Mouse (Mus musculus) skeletal muscle tissue, adult 2 months (tissue): ENCODE results near the gene Cdh22.

ENCODE experiments used
- DNase-seq: peaks from one replicate; pipeline ENCODE4 v3.0.0-alpha.2; 2012; ENCODE audit warnings: low read depth, low spot score

The Cdh22 gene

DNA sequence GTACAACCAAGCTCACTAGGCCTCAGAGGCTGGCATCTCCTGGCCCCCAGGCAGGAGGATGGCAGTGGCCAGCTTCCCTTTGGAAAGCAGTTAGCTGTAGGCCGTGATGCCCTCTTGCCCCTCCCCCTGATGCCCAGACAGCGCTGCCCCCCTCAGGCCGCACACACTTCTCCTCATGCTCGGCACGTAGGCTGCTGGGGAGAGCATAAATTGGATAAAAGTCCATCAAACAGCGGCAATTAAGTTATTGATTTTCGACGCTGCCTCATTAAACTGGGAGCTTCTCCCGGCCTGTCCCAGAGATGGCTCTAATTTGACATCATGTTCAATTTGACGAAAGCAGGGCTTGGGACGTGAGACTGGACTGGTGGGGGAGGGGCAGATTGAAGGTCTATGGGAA, 76.8 kb downstream of the Cdh22 start:
- DNase-seq = no peak

DNA sequence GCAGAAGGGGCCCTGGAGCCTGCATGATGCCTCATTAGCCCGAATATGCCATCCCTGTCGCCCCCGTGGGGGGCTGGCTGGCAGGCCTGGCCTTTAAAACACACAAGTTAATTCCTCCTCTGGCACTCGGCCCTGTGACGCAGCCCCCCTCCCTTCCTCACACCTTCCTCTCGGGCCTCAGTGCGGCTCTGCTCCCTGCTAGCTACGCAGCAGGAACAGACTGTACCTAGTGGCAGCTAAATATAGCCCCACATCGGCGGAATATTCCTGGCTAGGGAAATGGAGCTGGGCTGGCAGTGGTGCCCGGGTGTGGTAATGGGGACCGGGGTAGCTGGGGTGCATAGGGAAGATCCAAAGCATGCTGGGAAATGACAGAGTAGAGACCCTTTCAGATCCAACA, 81.6 kb downstream of the Cdh22 start:
- DNase-seq = peak; percentile 76

DNA sequence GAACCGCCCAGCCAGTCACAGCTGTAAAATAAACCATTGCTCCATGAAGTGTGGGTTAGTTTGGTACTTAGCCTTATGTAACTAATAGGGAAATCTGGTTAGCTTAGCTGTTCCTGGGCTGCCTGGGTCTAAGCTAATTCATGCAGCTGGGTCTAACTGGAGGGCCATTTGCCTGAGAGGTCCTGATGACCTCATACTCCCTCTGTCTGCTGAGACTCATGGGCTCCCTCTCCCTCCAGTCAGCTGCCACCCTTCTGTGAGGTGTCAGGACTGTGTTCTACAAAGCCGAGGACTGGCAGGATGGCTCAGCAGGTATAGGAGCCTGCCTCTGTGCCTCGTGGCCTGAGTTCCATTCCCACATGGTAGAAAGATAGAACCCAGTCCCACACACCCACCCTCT, 84.9 kb downstream of the Cdh22 start:
- DNase-seq = no peak

DNA sequence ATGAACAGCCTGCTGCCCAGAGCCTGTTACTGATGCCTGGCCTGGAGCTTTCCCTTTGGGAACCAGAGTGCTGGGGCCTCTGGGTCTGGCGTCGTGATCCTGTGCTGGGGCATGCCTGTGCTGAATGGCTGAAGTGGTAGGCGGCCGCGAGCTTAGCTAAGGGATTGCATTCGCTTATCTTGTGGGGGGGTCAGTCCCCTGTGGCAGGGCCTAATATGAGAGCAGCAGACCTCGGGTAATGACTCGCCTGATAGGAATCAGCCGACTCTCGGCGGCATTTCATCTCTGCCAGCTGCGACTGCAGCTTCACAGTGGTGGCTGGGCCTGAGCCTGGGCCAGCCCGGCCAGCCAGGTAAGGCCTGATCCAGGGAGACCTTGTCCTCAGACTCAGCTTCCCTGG, 88.8 kb downstream of the Cdh22 start:
- no peak for DNase-seq

DNA sequence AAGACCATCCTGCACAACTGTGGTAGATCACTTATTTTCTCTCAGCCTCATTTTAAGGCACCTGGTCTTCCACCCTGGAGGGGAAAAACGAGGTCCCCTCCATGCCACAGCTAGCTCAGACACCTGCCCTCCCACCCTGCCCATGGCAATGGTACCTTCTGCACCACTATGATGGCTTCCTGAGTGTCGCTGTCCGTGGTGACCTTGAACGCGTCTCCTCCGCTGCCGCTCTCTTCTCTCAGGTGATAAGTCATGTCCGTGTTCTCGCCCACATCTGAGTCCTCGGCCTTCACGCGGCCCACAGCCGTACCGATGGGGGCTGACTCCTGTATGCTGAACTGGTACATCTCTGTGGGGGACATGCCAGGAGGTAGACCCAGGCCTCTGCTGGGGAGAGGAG, 91.2 kb downstream of the Cdh22 start:
- DNase-seq = no peak

DNA sequence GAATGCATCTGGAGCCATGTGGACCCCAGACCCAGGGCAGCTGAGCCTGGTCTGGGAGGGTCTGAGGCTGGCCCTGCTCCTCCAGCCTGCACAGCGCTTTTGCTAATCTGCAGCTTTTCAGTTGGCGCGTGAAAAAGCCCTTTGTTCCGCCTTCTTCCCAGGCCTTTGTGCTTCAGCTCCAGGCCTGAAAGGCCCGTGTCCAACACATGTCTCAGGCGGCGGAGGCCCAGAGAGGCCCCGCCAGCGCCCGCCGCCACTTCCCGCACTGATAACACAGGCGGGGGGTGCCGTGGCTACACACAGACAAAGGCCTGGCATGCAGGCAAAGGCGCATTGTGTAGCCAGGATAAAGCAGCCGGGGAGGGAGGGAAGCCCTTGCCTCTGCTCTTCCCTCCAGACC, 98.6 kb downstream of the Cdh22 start:
- DNase-seq = no peak

DNA sequence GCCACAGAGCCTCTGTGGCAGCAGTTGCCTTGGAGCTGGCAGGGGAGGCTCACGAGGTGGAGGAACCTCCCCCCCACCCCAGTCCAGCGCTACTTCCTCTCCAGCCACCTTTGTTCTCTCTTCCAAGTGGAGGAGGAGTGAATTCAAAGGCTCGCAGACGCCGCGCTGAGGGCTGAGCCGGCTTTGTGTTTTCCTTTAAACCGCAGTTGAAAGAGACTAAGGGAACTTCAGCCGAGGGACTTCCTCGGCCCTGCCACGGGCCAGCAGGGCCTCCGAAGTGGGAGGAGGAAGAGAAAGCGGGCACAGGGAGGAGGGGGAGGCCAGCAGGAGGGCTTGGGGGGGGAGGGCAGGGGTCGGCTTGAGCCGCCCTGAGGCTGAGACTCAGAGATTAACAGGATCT, 101.1 kb downstream of the Cdh22 start:
- no peak for DNase-seq

DNA sequence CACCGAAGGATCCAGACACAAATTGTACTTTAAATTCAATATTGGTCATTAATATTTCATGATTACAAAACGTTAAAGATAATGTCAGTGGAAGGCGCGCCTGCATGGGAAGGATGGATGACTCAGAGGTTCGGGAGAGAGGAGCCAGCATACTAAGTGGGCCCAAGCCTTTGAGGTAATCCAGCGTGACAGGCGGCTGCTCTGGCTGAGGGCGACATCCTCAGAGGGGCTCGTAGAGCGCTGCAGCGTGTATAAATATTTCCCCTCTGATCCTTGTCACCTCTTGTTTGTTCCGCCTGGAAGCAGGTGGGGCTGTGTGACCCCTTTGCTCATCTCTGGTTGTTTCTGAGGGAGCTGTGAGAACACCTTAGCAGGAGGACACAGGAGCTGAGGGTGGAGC, 103.2 kb downstream of the Cdh22 start:
- DNase-seq = no peak

DNA sequence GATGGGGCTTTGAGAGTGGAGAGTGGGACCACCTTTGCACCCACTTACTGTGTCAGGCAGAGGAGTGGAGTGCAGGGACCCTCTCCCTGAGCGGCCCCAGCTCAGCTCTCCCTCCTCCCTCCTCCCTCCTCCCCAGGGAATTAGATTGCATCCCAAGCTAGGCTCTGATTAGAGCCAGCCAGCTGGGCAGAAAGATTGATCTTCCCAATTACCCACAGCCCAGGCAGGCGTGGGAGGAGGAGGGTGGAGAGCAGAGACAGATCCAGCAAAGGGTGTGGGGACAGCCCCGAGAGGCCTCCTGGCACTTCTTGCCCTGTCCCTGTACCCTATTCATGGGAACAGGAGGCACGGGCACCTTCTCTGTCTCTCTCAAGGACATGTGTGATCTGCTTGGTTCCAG, 105.5 kb downstream of the Cdh22 start:
- no peak for DNase-seq

DNA sequence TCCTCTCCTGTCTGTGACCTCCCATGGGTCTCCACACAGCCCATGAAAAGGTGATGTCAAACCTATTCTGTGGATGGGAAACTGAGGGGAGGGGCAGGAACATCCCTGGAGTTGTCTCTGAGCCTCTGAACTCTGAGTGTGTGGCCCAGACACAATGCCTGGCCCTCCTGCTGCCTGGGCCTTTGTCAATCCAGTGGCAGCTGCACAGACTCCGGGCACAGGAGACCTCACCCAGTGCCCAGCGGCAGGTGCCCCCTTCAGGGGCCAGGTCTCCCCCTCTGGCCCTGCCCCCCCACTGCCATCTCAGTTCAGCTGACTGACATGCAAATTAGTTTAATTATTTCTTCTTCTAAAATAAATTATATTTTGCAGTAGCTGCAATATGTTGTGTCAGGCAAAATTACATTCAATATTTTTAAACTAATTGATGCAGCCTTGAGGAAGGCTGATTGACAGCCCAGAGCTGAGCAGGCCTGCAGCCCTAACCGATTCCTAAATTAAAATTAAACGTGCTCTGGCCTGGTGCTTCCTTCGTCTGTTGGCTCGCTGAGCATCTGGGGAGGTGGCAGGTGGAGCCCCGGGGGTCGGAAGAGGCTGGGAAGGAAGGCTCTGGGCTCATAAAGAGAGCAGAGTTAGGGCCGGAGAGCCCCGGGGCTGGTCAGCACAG, 107.6 kb downstream of the Cdh22 start:
- no peak for DNase-seq

DNA sequence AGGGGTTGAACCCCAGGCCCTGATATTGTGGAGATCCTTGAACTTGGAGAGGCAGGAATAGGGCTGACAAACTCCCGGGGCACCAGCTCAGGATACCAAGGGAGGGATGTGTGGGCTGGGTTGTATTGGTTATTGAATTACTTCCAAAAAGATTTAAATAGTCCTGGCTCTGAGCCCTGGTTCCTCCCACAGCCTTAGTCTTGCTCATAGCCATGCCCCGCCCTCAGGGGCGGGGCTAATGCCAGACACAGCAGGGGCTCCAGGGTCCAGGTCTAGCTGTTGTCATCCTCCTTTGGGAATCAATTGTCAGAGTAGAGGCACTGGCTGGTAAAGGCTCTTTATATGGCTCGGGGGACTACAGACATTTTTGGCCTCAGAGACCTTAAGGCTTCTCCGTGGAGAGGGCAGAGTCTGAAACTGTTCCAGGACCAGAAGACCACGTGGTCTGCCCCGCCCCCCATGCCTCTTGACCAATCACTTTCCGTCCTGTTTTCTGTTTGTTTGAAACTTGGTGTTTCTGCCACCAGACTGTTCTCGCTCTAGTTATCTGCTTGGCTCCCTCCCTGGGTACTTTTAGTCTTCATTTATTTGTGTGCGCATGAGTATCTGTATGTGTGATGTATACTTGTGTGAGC, 113.3 kb downstream of the Cdh22 start:
- no peak for DNase-seq

DNA sequence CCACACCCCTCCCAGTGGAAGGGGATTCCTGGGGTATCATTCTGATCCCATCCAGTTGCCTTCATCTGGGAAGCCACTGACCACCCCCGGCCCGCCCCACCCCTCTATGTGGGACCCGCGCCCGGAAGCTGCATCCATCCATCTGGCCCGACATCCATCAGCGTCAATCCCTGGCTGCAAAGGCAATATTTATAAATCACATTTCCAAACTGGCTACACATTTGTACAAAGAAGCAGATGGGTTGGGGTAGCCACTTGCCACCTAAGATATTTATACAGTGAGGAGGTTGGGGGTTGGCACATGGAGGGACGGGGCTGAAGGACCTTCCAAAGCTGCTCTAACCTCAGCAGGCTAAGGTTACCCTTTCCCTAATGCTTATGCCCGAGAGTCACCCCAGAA, 113.9 kb downstream of the Cdh22 start:
- DNase-seq = no peak

DNA sequence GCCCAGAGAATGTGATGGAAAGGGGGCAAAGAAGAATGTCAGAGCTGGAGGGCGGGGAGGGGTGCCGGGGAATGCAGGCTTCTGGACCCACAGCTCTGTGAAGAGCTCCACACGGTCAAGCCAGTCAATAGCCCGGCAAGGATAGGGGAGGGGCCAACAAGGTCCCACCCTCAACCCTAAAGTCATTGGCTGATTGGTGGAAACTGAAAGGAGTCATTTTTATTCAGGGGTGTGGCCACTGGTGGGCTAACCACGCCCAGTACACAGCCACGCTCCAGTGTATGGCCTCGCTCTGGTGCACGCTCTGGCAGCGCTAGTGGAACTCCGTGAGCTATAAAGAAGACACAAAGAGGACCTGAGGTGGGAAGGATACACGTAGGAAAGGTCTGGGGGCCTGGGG, 120.9 kb downstream of the Cdh22 start:
- DNase-seq = no peak

DNA sequence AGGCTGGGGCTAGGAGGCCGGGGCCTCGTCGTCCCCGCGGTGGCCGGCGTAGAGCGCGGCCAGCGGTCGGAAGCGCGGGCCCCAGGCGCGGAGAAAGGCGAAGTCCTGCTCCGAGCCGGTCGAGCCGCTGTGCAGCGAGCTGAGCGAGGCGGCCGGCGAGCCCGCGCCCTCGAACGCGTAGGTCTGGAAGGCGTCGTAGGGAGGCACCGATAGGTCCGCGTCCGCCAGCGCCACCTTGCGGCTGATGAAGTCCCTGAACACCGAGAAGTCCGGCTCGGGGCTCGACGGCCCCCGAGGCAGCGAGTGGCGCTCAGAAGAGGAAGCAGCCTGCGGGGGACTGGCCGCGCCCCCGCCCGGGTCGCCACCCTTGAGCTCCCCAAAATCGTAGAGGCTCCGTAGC, 122.5 kb downstream of the Cdh22 start:
- peak; percentile 52 for DNase-seq

DNA sequence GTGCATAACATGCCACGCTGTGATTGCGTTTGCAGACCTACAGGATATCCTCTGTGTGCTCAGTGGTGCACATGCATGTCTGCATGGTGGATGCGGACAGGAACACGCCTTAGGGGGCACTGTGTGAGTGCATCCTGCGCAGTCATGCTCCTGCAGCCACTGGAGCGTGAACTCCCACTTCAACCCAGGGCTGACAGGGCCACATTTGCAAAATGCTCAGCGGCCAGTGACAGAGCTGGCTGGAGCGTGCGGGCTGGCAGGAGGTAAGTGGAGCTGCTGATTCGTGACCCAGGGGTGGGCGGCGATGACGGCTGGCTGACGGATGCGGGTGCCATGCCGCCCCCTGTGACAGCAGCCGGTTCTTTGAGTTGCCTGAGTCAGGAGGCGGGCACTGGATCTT, 128.1 kb downstream of the Cdh22 start:
- no peak for DNase-seq

DNA sequence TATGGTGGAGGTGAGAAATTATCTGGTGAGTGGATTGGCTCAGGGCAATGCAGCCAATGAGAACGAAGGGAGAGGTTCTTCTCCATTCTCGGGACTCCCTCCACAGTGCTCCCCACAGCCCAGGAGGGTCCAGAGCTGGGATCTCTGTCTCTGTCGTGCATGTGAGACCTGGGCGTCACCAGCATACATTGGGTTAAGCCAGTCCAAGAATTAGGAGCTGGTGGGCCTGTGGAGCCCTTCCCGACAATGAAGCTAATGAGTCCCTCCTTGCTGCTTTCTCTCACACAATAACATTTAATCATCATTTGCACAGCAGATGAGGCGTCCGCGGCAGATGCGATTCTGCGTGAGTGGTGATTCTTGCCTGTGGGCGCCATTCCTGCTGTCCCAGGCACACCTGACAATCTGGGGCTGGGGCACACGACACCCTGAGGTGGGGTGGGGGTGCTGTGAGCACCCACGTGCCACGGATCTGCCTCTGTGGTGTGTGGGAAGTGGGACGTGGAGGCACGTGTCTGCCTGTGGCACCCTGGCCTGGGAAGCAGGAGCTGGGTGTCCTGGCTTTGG, 129.1 kb downstream of the Cdh22 start:
- no peak for DNase-seq

DNA sequence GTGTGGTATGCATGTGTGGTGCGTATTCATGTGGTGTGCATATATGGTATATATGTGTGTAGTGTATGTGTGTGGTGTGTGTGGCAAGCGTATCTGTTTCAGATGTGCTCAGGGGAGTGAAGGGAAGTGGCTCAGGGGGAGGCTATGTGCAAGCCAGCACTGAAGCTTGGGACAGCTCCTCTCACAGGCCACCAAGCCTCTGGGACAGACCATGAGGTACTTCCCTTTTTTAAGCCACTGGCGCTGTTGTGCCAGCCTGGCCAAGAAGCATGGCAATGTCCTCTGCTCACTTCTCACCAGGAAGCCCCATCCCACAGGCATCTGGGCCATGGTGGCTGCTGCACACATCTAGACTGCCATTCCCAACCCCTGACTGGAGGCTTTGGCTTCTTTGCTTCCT, 131.7 kb downstream of the Cdh22 start:
- no peak for DNase-seq

DNA sequence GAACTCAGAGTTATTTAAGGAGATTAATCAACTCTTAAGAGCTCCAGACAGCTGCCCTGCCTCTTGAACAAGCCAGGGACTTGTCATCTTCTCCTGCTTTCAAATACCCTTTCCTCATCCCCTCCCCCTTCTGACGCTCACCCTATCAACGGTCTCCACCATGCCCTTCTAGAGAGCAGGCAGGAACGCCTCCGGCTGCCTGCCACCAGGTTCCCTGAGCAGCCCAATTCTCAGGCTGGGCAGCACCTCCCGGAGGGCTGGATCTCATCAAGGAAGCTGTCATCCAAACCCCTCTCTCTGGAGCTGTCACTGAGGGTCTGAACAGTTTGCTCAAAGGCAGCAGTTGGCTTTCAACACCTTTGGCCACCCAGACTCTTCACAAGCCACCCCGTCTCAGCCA, 133.9 kb downstream of the Cdh22 start:
- DNase-seq = no peak

DNA sequence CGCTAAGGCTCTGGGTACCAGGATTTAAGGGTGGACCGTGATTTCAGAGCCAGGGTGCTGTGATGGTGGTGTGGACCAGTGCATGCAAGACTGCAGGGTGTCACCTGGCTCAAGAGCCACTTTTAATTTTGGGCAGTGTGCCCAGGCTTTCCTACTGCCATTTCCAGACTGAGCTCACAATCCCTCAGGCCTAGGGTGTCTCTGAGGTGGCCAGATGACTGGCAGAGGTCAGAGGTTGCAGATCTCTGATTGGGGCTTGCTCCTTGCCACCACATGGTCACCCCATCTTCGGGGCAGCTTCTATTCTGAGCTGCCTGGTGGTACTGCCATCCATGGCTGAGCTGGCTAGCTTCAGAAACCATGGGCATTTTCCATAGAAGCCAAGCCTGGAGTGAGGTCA, 135.8 kb downstream of the Cdh22 start:
- DNase-seq = no peak

DNA sequence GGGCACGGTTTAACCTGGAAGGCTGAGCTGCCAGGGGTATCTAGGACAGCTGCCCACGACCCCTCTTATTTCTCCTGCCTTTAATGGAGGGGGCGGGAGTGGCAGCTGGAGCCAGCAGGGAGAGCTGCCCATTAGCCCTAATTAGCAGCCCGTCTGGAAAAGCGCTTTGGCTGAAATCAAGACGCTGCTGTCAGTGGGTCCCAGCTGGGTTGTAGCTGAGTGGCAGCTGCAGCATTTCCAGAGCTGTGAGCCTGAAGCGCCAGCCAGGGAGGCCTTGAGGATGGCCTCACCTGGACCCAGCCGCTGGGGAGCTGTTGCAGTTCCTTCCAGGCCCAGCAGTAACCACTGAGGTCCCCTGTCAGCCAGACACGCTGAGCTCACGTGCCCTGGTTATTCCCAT, 138.3 kb downstream of the Cdh22 start:
- DNase-seq = no peak

DNA sequence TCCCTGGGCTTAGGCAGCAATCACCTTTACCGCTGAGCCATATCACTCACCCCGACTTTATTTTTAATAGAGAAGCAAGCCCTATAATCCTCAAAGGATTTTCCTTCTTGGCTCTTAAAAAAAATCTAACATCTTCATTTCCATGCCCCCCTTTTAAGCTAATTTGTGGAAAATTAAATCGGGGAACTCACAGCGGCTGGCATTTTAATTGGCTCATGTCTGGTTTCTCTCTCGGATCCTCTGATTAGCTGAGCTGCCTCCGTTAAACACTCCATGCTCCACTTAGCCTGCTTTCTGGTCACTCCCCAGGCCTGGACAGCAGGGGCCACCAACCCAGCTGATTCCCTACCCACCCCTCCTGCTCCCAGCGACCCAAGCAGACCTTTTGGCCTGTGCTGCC, 142.3 kb downstream of the Cdh22 start:
- DNase-seq = no peak

DNA sequence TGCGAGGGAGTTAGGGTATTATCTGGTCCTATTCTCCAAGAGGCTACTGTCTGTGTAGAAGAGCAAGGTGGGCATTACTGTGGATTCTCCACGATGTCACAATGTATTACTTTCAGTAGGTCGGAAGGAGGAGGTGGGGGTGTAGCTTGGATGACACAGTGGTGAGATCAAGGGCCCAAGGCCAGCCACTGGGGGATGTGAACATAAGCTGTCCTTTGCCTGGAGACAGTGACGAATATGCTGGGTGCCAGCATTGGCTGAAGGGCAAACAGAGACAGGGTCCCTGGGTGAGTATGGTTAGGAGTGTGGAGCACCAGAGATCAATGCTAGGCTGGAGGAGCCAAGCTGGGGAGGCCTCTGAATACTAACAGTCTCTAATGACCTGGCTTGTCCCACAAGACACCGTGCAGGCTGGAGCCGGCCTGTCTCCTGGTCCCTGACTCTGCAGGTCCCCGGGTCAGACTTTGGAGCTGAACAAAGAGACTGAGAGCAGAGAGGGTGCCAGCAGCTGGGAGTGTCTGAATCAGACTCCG, 143.2 kb downstream of the Cdh22 start:
- DNase-seq = no peak

DNA sequence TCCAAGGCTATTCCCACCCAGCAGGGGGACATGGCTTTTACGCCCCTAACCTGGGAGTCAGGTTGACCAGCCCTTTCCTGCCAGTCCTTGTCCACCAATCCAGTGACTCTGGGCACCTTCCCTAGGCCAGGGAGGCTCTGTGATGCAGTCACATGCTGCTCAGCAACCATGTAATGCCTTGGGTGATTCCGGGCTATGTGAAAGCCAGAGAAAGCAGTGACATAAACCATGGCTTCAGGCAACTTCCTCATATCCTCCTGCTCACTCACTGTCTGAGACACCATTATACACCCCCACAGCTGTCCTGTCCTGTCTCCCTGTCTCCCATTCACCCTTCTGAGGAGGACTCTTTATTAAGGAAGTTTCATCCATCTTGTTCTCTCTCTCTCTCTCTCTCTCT, 144.0 kb downstream of the Cdh22 start, which contains the start of gene 1700025C18Rik:
Gene 1700025C18Rik, minus strand, starts transcription at position 101 of the 400 bp plus-strand sequence.
- no peak for DNase-seq
